Mouse (Mus musculus): ENCODE measurements around the gene Prss58. TPM values are rescaled to one million over a fixed set of nuclear protein-coding genes. Genes with fewer than 3 reads are reported as not detected.

The Prss58 gene
- polyA plus RNA-seq, 1 experiment from 2014 or later, result not detected

Other genes with a start within 250 kb of the Prss58 start
- gene Moxd2, start 12.9 kb downstream of the Prss58 start, polyA plus RNA-seq (2014; fragmentation: Nextera tagmentation; extraction: Ambion mirVana), result not detected in 2 replicates
- not detected in 2 replicates for gene 1700074P13Rik, start 40.2 kb upstream of the Prss58 start, polyA plus RNA-seq (2014; fragmentation: Nextera tagmentation; extraction: Ambion mirVana)
- not detected in 2 replicates for gene Gm4744, start 51.5 kb upstream of the Prss58 start, polyA plus RNA-seq (2014; fragmentation: Nextera tagmentation; extraction: Ambion mirVana)
- gene 1810009J06Rik, start 64.4 kb upstream of the Prss58 start, polyA plus RNA-seq (2014; fragmentation: Nextera tagmentation; extraction: Ambion mirVana), result not detected in 2 replicates
- gene Gm2663, start 99.1 kb upstream of the Prss58 start, polyA plus RNA-seq (2014; fragmentation: Nextera tagmentation; extraction: Ambion mirVana), result not detected in 2 replicates
- gene 2210010C04Rik, start 135.1 kb upstream of the Prss58 start, polyA plus RNA-seq (2014; fragmentation: Nextera tagmentation; extraction: Ambion mirVana), result not detected in 2 replicates

Data from forebrain, embryonic 14.5 days (tissue).